Mouse (Mus musculus): ENCODE measurements around the gene Plekha5. TPM values are rescaled to one million over a fixed set of nuclear protein-coding genes. Genes with fewer than 3 reads are reported as not detected.

The Plekha5 gene
- 22.6 and 26.1 TPM in 2 replicates for total RNA-seq (2012; rRNA removed)

GRCm38 (mm10) chr6:140423846-140424200 is at the start of gene Plekha5:
Gene Plekha5 (plus strand): TSS chr6:140424054.
- Histone ChIP-seq H3K4me1 (ENCODE audit: control insufficient read depth in 2 of 2, insufficient read depth in 2 of 2, low read length in 2 of 2, poor library complexity in 1 of 2) (no peaks in the 10 kb centered on the region; a peak in 2 of 4 replicates), H3K27ac (ENCODE audit: insufficient read depth, low read depth, low read length, poor library complexity, severe bottlenecking) (peak within 1 kb of the TSS; percentile 27), H3K9me3 (ENCODE audit: control insufficient read depth, insufficient read depth, low read depth, low read length) (no peaks in the 10 kb centered on the region), H3K4me3 (ENCODE audit: insufficient read depth in 1 of 2, low read depth in 1 of 2, low read length in 2 of 2, poor library complexity in 1 of 2, severe bottlenecking in 1 of 2) (peak within 1 kb of the TSS; percentile 84 to 100), H3K36me3 (ENCODE audit: control insufficient read depth, insufficient read depth, low read length, poor library complexity, severe bottlenecking) (peaks cover 7% of the 10 kb centered on the region), H3K9ac (ENCODE audit: insufficient read depth, low read depth, low read length, poor library complexity, severe bottlenecking) (peak within 1 kb of the TSS; percentile 97)
- in situ Hi-C loops (cut with MboI; ENCODE audit: low sequenced_read_pairs in 2 of 2, unreplicated experiment in 2 of 2) = no loop called here
- DNase-seq (ENCODE audit: low read depth, low spot score) = peak; percentile 43
- no peak for TF ChIP-seq MAFK (IDR thresholded peaks at IDR 0.05; ENCODE audit: insufficient read depth, low read depth, low read length)
- no peak for TF ChIP-seq ZC3H11A (IDR thresholded peaks at IDR 0.05; ENCODE audit: borderline replicate concordance, low read depth, low read length)
- no peak for TF ChIP-seq ZNF384 (IDR thresholded peaks at IDR 0.05; ENCODE audit: low read depth, low read length)
- TF ChIP-seq CHD2 (IDR thresholded peaks at IDR 0.05; ENCODE audit: low read depth, low read length) = no peak
- no peak for TF ChIP-seq HCFC1 (IDR thresholded peaks at IDR 0.05; ENCODE audit: borderline replicate concordance, insufficient read depth, low read length)

GRCm38 (mm10) chr6:140375671-140376070 is 48.2 kb upstream of the Plekha5 start:
- no peak overlapping the region for H3K27ac ChIP-seq (ENCODE audit: insufficient read depth, low read depth, low read length, poor library complexity, severe bottlenecking)
- H3K4me3 ChIP-seq (ENCODE audit: insufficient read depth in 1 of 2, low read depth in 1 of 2, low read length in 2 of 2, poor library complexity in 1 of 2, severe bottlenecking in 1 of 2) = no peak overlapping the region
- H3K9me3 ChIP-seq (ENCODE audit: control insufficient read depth, insufficient read depth, low read depth, low read length) = no peaks in the 10 kb centered on the region
- peaks cover 0 to 4% of the 10 kb centered on the region in 2 experiments; a peak in 1 of 4 replicates for H3K4me1 ChIP-seq (ENCODE audit: control insufficient read depth in 2 of 2, insufficient read depth in 2 of 2, low read length in 2 of 2, poor library complexity in 1 of 2)
- in situ Hi-C loops (cut with MboI; ENCODE audit: low sequenced_read_pairs in 2 of 2, unreplicated experiment in 2 of 2) = no loop called here
- no peak for DNase-seq (ENCODE audit: low read depth, low spot score)
- H3K36me3 ChIP-seq (ENCODE audit: control insufficient read depth, insufficient read depth, low read length, poor library complexity, severe bottlenecking) = no peaks in the 10 kb centered on the region
- no peak for TF ChIP-seq HCFC1 (IDR thresholded peaks at IDR 0.05; ENCODE audit: borderline replicate concordance, insufficient read depth, low read length)
- TF ChIP-seq CHD2 (IDR thresholded peaks at IDR 0.05; ENCODE audit: low read depth, low read length) = no peak
- no peak for TF ChIP-seq MAFK (IDR thresholded peaks at IDR 0.05; ENCODE audit: insufficient read depth, low read depth, low read length)
- TF ChIP-seq ZNF384 (IDR thresholded peaks at IDR 0.05; ENCODE audit: low read depth, low read length) = no peak
- no peak for TF ChIP-seq ZC3H11A (IDR thresholded peaks at IDR 0.05; ENCODE audit: borderline replicate concordance, low read depth, low read length)
- no peak overlapping the region for H3K9ac ChIP-seq (ENCODE audit: insufficient read depth, low read depth, low read length, poor library complexity, severe bottlenecking)

GRCm38 (mm10) chr6:140380588-140380987 is 43.3 kb upstream of the Plekha5 start:
- H3K4me1 ChIP-seq (ENCODE audit: control insufficient read depth in 2 of 2, insufficient read depth in 2 of 2, low read length in 2 of 2, poor library complexity in 1 of 2) = no peaks in the 10 kb centered on the region
- H3K27ac ChIP-seq (ENCODE audit: insufficient read depth, low read depth, low read length, poor library complexity, severe bottlenecking) = no peak overlapping the region
- DNase-seq (ENCODE audit: low read depth, low spot score) = no peak
- in situ Hi-C loops (cut with MboI; ENCODE audit: low sequenced_read_pairs in 2 of 2, unreplicated experiment in 2 of 2) = no loop called here
- H3K9me3 ChIP-seq (ENCODE audit: control insufficient read depth, insufficient read depth, low read depth, low read length) = no peaks in the 10 kb centered on the region
- no peaks in the 10 kb centered on the region for H3K36me3 ChIP-seq (ENCODE audit: control insufficient read depth, insufficient read depth, low read length, poor library complexity, severe bottlenecking)
- TF ChIP-seq CHD2 (IDR thresholded peaks at IDR 0.05; ENCODE audit: low read depth, low read length) (no peak), HCFC1 (IDR thresholded peaks at IDR 0.05; ENCODE audit: borderline replicate concordance, insufficient read depth, low read length) (no peak), ZC3H11A (IDR thresholded peaks at IDR 0.05; ENCODE audit: borderline replicate concordance, low read depth, low read length) (no peak), MAFK (IDR thresholded peaks at IDR 0.05; ENCODE audit: insufficient read depth, low read depth, low read length) (no peak), ZNF384 (IDR thresholded peaks at IDR 0.05; ENCODE audit: low read depth, low read length) (no peak)
- no peak overlapping the region for H3K4me3 ChIP-seq (ENCODE audit: insufficient read depth in 1 of 2, low read depth in 1 of 2, low read length in 2 of 2, poor library complexity in 1 of 2, severe bottlenecking in 1 of 2)
- no peak overlapping the region for H3K9ac ChIP-seq (ENCODE audit: insufficient read depth, low read depth, low read length, poor library complexity, severe bottlenecking)

- no peak overlapping the region for H3K9ac ChIP-seq (ENCODE audit: insufficient read depth, low read depth, low read length, poor library complexity, severe bottlenecking)
- no peaks in the 10 kb centered on the region for H3K9me3 ChIP-seq (ENCODE audit: control insufficient read depth, insufficient read depth, low read depth, low read length)
- H3K36me3 ChIP-seq (ENCODE audit: control insufficient read depth, insufficient read depth, low read length, poor library complexity, severe bottlenecking) = no peaks in the 10 kb centered on the region
- in situ Hi-C loops (cut with MboI; ENCODE audit: low sequenced_read_pairs in 2 of 2, unreplicated experiment in 2 of 2) = no loop called here
- TF ChIP-seq ZNF384 (IDR thresholded peaks at IDR 0.05; ENCODE audit: low read depth, low read length) (no peak), ZC3H11A (IDR thresholded peaks at IDR 0.05; ENCODE audit: borderline replicate concordance, low read depth, low read length) (no peak)
- DNase-seq (ENCODE audit: low read depth, low spot score) = no peak
- H3K27ac ChIP-seq (ENCODE audit: insufficient read depth, low read depth, low read length, poor library complexity, severe bottlenecking) = no peak overlapping the region
- H3K4me3 ChIP-seq (ENCODE audit: insufficient read depth in 1 of 2, low read depth in 1 of 2, low read length in 2 of 2, poor library complexity in 1 of 2, severe bottlenecking in 1 of 2) = no peak overlapping the region
- no peaks in the 10 kb centered on the region for H3K4me1 ChIP-seq (ENCODE audit: control insufficient read depth in 2 of 2, insufficient read depth in 2 of 2, low read length in 2 of 2, poor library complexity in 1 of 2)
These were observed 42.7 kb upstream of the Plekha5 start for GRCm38 (mm10) chr6:140381162-140381561.

Measured in ES-E14 (cell line).